Mouse (Mus musculus) bone marrow, adult 2 months (tissue): ENCODE results near the gene Plpp1. TPM values are rescaled to one million over a fixed set of nuclear protein-coding genes. Genes with fewer than 3 reads are reported as not detected.

Experiments used
- H3K27ac ChIP-seq: fragments of 200-500 bp; 2 replicates; pipeline ENCODE4 v1.5.1; 2012; ENCODE audit warnings: low read depth, mild to moderate bottlenecking, control low read depth, inconsistent platforms, low read length; ENCODE audit not compliant: control insufficient read depth, poor library complexity, insufficient read depth
- H3K4me1 ChIP-seq: fragments of 200-500 bp; 2 replicates; pipeline ENCODE4 v1.6.1; 2011; ENCODE audit warnings: low read length; ENCODE audit not compliant: control insufficient read depth, insufficient read depth
- H3K4me3 ChIP-seq: fragments of 200-500 bp; replicated peaks from 2 replicates; pipeline ENCODE3; 2011; ENCODE audit warnings: mild to moderate bottlenecking, low read depth, low read length, control low read depth; ENCODE audit not compliant: control insufficient read depth
- CTCF ChIP-seq: fragments of 200-500 bp; IDR thresholded peaks from 2 replicates; pipeline ENCODE4 v1.5.1; 2011; ENCODE audit warnings: low read length, control low read depth; ENCODE audit not compliant: control insufficient read depth, insufficient read depth
- POLR2A ChIP-seq: fragments of 200-500 bp; IDR thresholded peaks from 2 replicates; pipeline ENCODE4 v1.6.1; 2011; ENCODE audit warnings: low read depth, mild to moderate bottlenecking, control low read depth, low read length, borderline replicate concordance; ENCODE audit not compliant: control insufficient read depth
- WGBS: fragments of 180-500 bp; shearing (Covaris S2); methylation state at CpG from one replicate; pipeline ENCODE4 v1.1.7; 2018; 5-methylcytosine and 5-hydroxymethylcytosine counted together
- polyA plus RNA-seq: library from polyadenylated mRNA; stranded (reverse); fragments of >200 nt; gene quantifications from 2 replicates; pipeline ENCODE4 v1.2.4, GENCODE M21; 2011; ENCODE audit warnings: low replicate concordance; ENCODE audit not compliant: missing spikeins, insufficient read depth, insufficient read length

The Plpp1 gene
- polyA plus RNA-seq, 1 experiment = 24.0 TPM

DNA sequence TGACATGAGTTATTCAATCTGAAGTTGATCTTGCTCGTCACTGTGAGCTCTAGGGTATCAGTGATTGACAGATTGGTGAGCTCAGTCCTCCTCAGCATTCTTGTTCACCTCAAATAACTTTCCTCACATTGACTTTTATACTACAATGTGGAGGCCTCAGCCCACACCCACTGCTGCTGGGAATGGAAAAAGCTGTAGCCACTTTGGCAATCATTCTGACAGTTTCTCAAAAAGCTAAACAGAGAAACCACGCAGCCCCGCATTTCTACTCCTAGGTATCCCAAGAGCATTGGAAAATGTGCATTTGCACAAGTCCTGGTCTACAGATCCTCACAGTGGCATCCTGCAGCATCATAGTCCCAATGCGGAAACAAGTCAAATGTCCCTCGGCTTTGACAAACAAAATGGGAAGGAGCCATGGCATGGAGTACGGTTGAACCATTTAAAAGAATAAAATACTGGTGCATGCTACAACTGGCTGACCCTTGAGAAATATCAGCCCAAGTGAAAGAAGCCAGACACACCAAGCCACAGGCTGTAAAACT lies 42.0 kb upstream of the Plpp1 start:
- TF ChIP-seq CTCF (no peak), POLR2A (no peak)

DNA sequence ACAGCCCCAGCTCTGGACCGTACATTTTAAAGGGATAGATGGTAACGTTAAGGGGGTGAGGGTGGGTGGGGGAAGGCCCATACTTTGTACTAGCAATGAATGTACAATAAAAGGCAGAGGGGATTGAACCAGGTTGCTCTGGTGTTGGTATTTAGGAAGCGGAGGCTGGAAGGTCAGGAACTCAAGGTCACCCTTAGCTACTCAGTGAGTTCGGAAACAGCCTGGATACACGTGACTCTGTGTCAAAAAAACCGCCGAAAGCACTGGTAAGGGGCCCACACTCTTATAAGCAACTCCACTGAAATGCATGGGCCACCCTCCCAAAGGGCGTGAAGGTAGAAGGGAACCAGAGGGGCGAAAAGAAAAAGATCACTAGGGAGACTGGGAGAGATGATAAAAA lies 41.2 kb upstream of the Plpp1 start:
- H3K4me1 ChIP-seq = peaks cover 1% of the 10 kb centered on the region; the same call in 1 of the 2 replicates
- no peak overlapping the region for H3K27ac ChIP-seq
- no peak overlapping the region for H3K4me3 ChIP-seq
- TF ChIP-seq POLR2A (no peak), CTCF (no peak)
- 88% methylated on average over 9 of the region's 9 CpGs for WGBS

More for the DNA sequence above, 42.0 kb upstream of the Plpp1 start:
- H3K27ac ChIP-seq = no peak overlapping the region
- H3K4me1 ChIP-seq = peaks cover 1% of the 10 kb centered on the region; the same call in 1 of the 2 replicates
- 84% methylated on average over 6 of the region's 6 CpGs for WGBS
- no peak overlapping the region for H3K4me3 ChIP-seq

DNA sequence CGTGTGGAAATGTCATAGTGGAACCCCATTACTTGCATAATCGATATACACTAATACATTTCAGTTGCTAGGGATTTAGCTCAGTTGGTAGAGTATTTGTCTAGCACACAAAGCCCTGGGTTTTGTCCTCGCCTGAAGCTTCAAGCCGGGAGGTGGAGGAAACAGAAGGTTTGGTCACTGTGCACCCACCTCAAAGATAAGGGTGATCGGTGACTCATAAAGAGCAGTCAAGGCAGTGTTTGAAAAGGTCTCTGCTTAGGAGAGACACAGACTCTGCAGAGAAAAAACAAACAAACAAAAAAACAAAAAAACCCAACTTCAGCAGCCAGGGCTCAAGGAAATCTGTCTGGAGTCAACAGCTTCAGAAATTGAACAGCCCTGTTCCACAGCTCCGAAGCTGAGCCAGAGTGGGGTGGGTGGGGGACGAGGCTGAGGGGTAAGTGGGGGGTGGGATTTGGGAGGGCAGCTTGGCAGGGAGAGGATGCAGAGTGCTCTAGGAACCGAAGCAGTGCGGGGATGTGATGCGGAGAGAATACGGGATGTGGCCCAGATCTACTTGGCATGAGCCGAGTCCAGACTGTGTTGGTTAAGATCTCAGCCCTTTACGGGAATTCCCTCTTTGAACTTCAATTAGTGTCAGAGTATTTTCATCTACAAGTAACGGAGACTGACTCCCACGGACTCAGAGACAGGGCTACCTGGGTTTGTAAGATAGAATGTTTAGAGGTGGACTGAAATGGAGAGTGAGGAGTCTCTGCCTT lies 40.6 kb upstream of the Plpp1 start:
- no peak overlapping the region for H3K4me3 ChIP-seq
- TF ChIP-seq CTCF = no peak
- TF ChIP-seq POLR2A = no peak

DNA sequence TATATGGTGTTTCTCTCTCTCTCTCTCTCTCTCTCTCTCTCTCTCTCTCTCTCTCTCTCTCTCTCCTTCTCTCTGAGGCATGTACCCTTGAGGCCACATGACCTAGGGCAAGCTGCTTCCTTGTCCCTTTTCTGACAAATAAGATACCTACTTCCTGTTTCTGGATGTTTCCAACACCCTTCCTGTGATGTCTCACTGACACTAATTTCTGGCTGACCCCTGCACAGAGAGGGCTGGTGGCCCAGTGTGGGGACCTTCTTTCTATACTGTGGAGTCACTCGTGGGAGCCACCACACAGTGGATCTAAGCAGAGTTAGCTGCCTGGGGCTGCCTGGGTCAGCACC lies 40.1 kb upstream of the Plpp1 start:
- Histone ChIP-seq H3K27ac (peak overlapping the region; percentile 24; the same call in 1 of the 2 replicates), H3K4me3 (no peak overlapping the region), H3K4me1 (peaks cover 1% of the 10 kb centered on the region; the same call in 1 of the 2 replicates)
- WGBS = 3% methylated on average over 1 of the region's 1 CpGs
- TF ChIP-seq CTCF = no peak
- TF ChIP-seq POLR2A = no peak

More for the DNA sequence above, 40.6 kb upstream of the Plpp1 start:
- 70% methylated on average over 15 of the region's 15 CpGs for WGBS
- H3K27ac ChIP-seq = no peak overlapping the region
- peaks cover 1% of the 10 kb centered on the region; the same call in 1 of the 2 replicates for H3K4me1 ChIP-seq

DNA sequence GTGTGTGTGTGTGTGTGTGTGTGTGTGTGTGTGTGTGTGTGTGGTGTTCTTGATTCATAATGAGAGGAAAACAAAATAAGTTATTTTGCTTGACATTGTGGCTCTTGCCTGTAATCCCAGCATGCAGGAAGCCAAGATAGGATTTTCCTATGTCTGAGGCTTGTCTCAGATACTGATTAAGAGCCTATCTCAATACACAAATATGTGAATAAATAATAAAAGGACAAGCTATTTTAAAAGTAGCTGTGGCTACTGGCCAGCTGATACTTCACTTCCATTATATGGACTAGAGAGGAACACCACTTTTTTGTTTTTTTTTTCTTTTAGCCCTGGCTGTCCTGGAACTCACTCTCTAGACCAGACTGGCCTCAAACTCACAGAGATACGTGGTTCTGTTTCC lies 38.8 kb upstream of the Plpp1 start:
- Histone ChIP-seq H3K4me1 (peaks cover 1% of the 10 kb centered on the region; the same call in 1 of the 2 replicates), H3K27ac (no peak overlapping the region), H3K4me3 (no peak overlapping the region)
- 31% methylated on average over 1 of the region's 1 CpGs for WGBS
- no peak for TF ChIP-seq POLR2A
- no peak for TF ChIP-seq CTCF

DNA sequence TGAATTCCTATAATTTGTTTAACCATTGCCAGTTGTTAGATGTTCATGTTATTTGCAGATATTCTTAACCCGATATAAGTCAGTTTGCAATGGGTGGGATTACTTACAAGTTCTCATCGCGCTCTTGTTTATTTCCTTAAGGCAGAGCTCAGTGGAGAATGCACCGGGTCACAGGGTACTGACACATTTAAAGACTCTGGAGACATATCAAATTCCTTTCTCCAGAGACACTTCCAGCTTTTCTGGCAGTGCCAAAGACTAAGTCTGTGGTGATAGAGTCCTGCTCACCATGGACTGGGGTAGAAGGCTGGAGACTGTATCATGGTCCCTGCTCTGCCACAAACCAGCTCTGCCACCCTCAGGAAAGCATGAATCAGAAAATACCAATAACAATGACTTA lies 38.0 kb upstream of the Plpp1 start:
- WGBS = 89% methylated on average over 4 of the region's 4 CpGs
- TF ChIP-seq POLR2A (no peak), CTCF (no peak)

DNA sequence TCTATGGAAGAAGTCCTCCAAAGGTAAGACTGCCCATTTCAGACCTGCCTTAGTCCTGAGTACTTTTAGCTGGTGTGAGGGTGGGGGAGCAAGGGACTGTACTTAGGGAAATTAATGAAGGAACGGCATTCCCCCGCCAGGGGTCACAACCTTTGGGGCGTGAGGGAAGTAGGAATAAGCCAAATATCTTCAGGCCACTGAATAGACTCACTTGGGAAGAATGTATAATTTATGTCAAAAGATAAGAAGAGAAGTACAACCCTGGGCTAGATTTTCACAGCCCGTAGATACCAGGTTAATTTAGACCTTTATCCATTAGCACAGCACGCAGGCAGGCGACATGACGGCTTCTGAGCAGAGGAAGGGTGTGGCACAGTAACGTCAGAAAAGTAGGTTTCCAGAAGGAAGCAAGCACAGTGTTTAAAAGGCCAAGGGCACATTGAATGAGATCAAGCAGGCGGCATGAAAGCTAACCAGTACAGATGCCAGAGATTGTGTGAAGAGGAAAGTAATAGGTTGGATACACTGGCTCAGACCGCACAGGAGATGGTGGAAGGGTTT lies 37.0 kb upstream of the Plpp1 start:
- H3K4me3 ChIP-seq = no peak overlapping the region
- TF ChIP-seq CTCF (no peak), POLR2A (no peak)
- H3K27ac ChIP-seq = no peak overlapping the region
- peaks cover 1% of the 10 kb centered on the region; the same call in 1 of the 2 replicates for H3K4me1 ChIP-seq
- 70% methylated on average over 10 of the region's 10 CpGs for WGBS

More for the DNA sequence above, 38.0 kb upstream of the Plpp1 start:
- H3K4me3 ChIP-seq = no peak overlapping the region
- peaks cover 1% of the 10 kb centered on the region; the same call in 1 of the 2 replicates for H3K4me1 ChIP-seq
- no peak overlapping the region for H3K27ac ChIP-seq

DNA sequence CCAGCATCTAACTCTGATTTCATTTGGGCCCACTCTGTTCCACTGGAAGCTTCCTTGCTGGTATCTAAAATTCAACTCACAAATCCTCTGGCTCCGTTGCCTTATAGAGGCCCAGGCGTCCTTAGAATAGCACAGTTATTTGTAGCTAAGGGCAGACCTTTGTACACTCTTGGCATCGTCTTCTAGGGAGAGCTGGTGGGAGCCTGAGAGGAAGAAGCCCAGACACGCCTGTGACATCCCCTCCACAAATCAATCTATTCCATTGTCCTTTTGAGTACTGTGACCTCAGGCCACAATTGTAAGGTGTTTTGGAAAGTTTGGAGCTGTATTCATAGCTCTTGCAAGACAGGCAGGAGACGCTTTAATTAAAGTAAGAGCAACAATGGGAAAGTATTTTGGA lies 36.0 kb upstream of the Plpp1 start:
- Histone ChIP-seq H3K4me1 (peaks cover 1% of the 10 kb centered on the region; the same call in 1 of the 2 replicates), H3K27ac (no peak overlapping the region), H3K4me3 (no peak overlapping the region)
- TF ChIP-seq POLR2A (no peak), CTCF (no peak)
- 86% methylated on average over 5 of the region's 5 CpGs for WGBS
